Mouse (Mus musculus): ENCODE measurements around the gene Ldlrad3.
A peak's percentile ranks its signal among the peaks of the same experiment; 100 is the strongest.

Gene Ldlrad3

GRCm38 (mm10) chr2:102144311-102144710, 41.9 kb downstream of the Ldlrad3 start:
- no peak for DNase-seq (ENCODE audit: low spot score)

- no peak for DNase-seq (ENCODE audit: low spot score)
Observed at GRCm38 (mm10) chr2:102142654-102143271, 43.4 kb downstream of the Ldlrad3 start.

GRCm38 (mm10) chr2:102142197-102142623, 44.0 kb downstream of the Ldlrad3 start:
- DNase-seq (ENCODE audit: low spot score), result no peak

GRCm38 (mm10) chr2:102141199-102141598, 45.0 kb downstream of the Ldlrad3 start:
- no peak for DNase-seq (ENCODE audit: low spot score)

GRCm38 (mm10) chr2:102137922-102138321, 48.3 kb downstream of the Ldlrad3 start:
- DNase-seq (ENCODE audit: low spot score), result no peak

GRCm38 (mm10) chr2:102136184-102136583, 50.0 kb downstream of the Ldlrad3 start:
- DNase-seq (ENCODE audit: low spot score), result no peak

GRCm38 (mm10) chr2:102134510-102135262, 51.5 kb downstream of the Ldlrad3 start:
- no peak for DNase-seq (ENCODE audit: low spot score)

- no peak for DNase-seq (ENCODE audit: low spot score)
Observed at GRCm38 (mm10) chr2:102132945-102133558, 53.1 kb downstream of the Ldlrad3 start.

- peak; percentile 81 for DNase-seq (ENCODE audit: low spot score)
Observed at GRCm38 (mm10) chr2:102130198-102130845, 55.9 kb downstream of the Ldlrad3 start.

GRCm38 (mm10) chr2:102129235-102129634, 57.0 kb downstream of the Ldlrad3 start:
- no peak for DNase-seq (ENCODE audit: low spot score)

- peak; percentile 37 for DNase-seq (ENCODE audit: low spot score)
Observed at GRCm38 (mm10) chr2:102128500-102129030, 57.6 kb downstream of the Ldlrad3 start.

- no peak for DNase-seq (ENCODE audit: low spot score)
Observed at GRCm38 (mm10) chr2:102127791-102128387, 58.3 kb downstream of the Ldlrad3 start.

- no peak for DNase-seq (ENCODE audit: low spot score)
Observed at GRCm38 (mm10) chr2:102127221-102127620, 59.0 kb downstream of the Ldlrad3 start.

- no peak for DNase-seq (ENCODE audit: low spot score)
Observed at GRCm38 (mm10) chr2:102126076-102126475, 60.1 kb downstream of the Ldlrad3 start.

GRCm38 (mm10) chr2:102125042-102125441, 61.1 kb downstream of the Ldlrad3 start:
- no peak for DNase-seq (ENCODE audit: low spot score)

- no peak for DNase-seq (ENCODE audit: low spot score)
Observed at GRCm38 (mm10) chr2:102122146-102122515, 64.1 kb downstream of the Ldlrad3 start.

- DNase-seq (ENCODE audit: low spot score), result peak; percentile 45
Observed at GRCm38 (mm10) chr2:102121440-102122145, 64.6 kb downstream of the Ldlrad3 start.

- no peak for DNase-seq (ENCODE audit: low spot score)
Observed at GRCm38 (mm10) chr2:102119751-102120505, 66.3 kb downstream of the Ldlrad3 start.

GRCm38 (mm10) chr2:102118988-102119460, 67.2 kb downstream of the Ldlrad3 start:
- DNase-seq (ENCODE audit: low spot score), result no peak

- DNase-seq (ENCODE audit: low spot score), result no peak
Observed at GRCm38 (mm10) chr2:102117402-102117760, 68.8 kb downstream of the Ldlrad3 start.

All from ovary, adult 18-20 months (tissue).